Mouse (Mus musculus) heart, postnatal 4 days (tissue): ENCODE data around the gene Mif4gd. TPM values are rescaled to one million over a fixed set of nuclear protein-coding genes. Genes with fewer than 3 reads are reported as not detected.

ENCODE experiments used
- DNase-seq: peaks from one replicate; pipeline ENCODE4 v3.0.0; 2021
- total RNA-seq, 2 experiments: library from RNA; stranded (reverse); gene quantifications; 2 replicates each; pipeline ENCODE4 v1.2.3; 2021

Mif4gd gene
- total RNA-seq, 2 experiments from 2014 or later, result 34.0 to 40.6 TPM

DNA sequence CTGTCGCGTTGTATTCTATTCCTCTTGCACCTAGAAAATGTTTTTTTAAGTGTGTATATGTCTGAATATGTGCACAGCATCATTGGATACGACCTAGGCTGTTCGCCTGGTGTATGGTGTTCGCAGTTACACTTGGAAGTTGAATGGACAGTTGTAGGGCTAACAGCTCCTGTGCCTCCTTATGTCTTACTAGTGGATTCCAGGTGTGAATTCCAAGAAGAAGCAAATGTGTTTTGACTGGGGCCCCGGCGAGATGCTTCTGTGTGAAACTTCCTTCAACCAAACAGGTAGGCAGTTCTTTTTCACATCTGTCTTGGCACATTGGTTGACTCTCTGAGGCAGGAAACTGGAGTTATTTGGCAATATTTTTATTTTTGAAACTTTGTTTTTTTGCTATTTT is 47.8 kb downstream of the Mif4gd start:
- DNase-seq, result no peak

DNA sequence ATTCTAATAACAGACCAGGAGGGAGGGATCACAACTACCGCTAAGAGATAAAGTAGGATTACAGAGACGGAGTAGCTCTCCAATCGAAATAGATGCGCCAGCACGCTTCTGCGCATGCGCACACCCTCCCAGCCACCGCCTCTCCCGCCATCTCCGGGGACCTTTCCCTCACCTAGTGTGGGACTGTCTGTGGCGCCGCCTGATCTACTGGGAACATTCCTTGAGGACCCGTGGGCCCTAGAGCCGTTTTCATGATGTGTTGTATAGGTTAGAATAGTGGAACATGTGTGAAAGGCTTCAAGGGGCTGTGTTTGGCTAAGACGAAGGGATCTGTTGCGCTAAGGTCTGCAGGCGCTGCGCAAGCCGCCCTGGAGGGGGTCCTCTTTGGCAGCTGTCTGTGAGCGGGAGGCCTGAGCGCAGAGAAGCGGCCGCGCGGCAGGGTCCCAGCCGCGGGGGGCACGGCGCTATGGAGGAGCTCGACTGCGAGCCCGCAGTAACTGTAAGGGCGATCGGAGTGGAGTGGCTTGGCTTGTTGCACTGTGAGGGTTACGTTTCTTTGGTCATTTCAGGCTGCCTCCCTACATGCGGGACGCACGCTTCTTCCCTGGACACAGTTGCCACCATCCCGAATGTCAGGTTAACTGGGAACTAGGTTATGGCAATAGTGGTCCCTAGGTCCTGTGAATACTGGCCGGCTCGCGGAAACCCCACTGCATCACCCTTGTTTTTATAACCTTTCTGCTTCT is 48.5 kb downstream of the Mif4gd start, which contains the start of gene Nup85:
Gene Nup85, plus strand, starts transcription at position 371 of the 746 bp plus-strand sequence.
- DNase-seq, result peak; percentile 99

- DNase-seq, result no peak
These were observed 49.4 kb downstream of the Mif4gd start for GRCm38 (mm10) chr11:115563406-115563805.

Other genes starting within 250 kb of the Mif4gd start
- 1 to 10 TPM; 5.9 to 8.5 TPM for gene Hid1, start 245.2 kb downstream of the Mif4gd start, total RNA-seq
- gene Cdr2l, start 231.1 kb downstream of the Mif4gd start, total RNA-seq, result 10 to 100 TPM; 18.8 to 20.3 TPM
- 100 to 1,000 TPM; 153 to 156 TPM for gene Mrpl58, start 209.2 kb downstream of the Mif4gd start, total RNA-seq
- 1,000 to 10,000 TPM; 1,670 to 1,720 TPM for gene Atp5h, start 193.0 kb downstream of the Mif4gd start, total RNA-seq
- 10 to 100 TPM; 22.8 to 27.3 TPM for gene Kctd2, start 192.8 kb downstream of the Mif4gd start, total RNA-seq
- not detected for gene Trim80, start 172.4 kb downstream of the Mif4gd start, total RNA-seq
- gene Slc16a5, start 150.5 kb downstream of the Mif4gd start, total RNA-seq, result under 1 TPM in 1 of 2 experiments, not detected in 1; 0.29 TPM
- 1 to 10 TPM; 3.1 to 4.3 TPM for gene Armc7, start 137.3 kb downstream of the Mif4gd start, total RNA-seq
- 10 to 100 TPM; 27.3 to 27.4 TPM for gene Nt5c, start 121.1 kb downstream of the Mif4gd start, total RNA-seq
- 100 to 1,000 TPM; 559 to 561 TPM for gene Jpt1, start 98.6 kb downstream of the Mif4gd start, total RNA-seq
- gene Sumo2, start 76.7 kb downstream of the Mif4gd start, total RNA-seq, result 100 to 1,000 TPM; 299 TPM
- 10 to 100 TPM; 46.6 to 50.5 TPM for gene Nup85, start 48.5 kb downstream of the Mif4gd start, total RNA-seq
- gene Mrps7, start 9.0 kb downstream of the Mif4gd start, total RNA-seq, result 10 to 100 TPM; 71.2 to 72.8 TPM
- 10 to 100 TPM; 18.3 to 20.8 TPM for gene Gga3, start 8.9 kb downstream of the Mif4gd start, total RNA-seq
- 10 to 100 TPM; 27.6 to 30.7 TPM for gene Slc25a19, start 15.3 kb upstream of the Mif4gd start, total RNA-seq
- 100 to 1,000 TPM; 119 to 134 TPM for gene Grb2, start 95.6 kb upstream of the Mif4gd start, total RNA-seq
- 100 to 1,000 TPM; 103 to 108 TPM for gene Tmem94, start 152.5 kb upstream of the Mif4gd start, total RNA-seq
- gene Caskin2, start 200.7 kb upstream of the Mif4gd start, total RNA-seq, result 10 to 100 TPM; 51.7 to 58.8 TPM
- 10 to 100 TPM; 13.0 to 14.2 TPM for gene Tsen54, start 201.8 kb upstream of the Mif4gd start, total RNA-seq
- gene Llgl2, start 211.1 kb upstream of the Mif4gd start, total RNA-seq, result 10 to 100 TPM; 20.0 to 21.2 TPM
- gene Myo15b, start 245.4 kb upstream of the Mif4gd start, total RNA-seq, result under 1 TPM; 0.16 to 0.19 TPM